Mouse (Mus musculus) erythroblast, embryonic 14.5 days (primary cell): ENCODE measurements around the gene Fer.

ENCODE experiments used
- GATA1 ChIP-seq: IDR thresholded peaks from 2 replicates; pipeline ENCODE4 v1.6.1; 2012; ENCODE audit warnings: low read length, inconsistent platforms, mixed read lengths
- TAL1 ChIP-seq: IDR thresholded peaks from 3 replicates; pipeline ENCODE4 v1.6.1; 2012; ENCODE audit warnings: low read length, inconsistent platforms, mixed read lengths

DNA sequence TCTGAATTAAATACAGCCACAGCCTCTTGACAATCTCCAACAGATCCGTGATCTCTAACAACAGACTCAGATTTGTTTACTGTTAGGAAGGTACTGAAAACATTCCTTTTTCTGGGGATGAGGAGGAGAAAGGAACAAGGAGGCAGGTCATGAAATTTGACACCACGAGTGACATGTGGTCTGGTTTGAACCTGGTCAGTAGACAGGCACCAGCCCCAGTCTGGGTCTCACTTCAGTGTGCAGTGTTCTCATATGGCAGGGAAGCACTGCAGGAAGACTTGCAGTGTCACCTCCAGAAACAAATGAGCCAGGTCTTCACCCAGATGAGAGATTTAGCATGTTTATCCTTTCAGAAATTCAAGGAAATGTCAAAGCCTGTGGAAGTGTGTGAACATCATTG, 266.9 kb downstream of the Fer start:
- TF ChIP-seq TAL1, result no peak
- TF ChIP-seq GATA1, result no peak
